Mouse (Mus musculus) bone marrow macrophage, adult 2 months (primary cell): ENCODE results near the gene Cartpt.

Source experiments
- CTCF ChIP-seq: IDR thresholded peaks from 2 replicates; pipeline ENCODE4 v1.5.1; 2012; ENCODE audit warnings: low read depth, mild to moderate bottlenecking, low read length, moderate library complexity
- POLR2A ChIP-seq: IDR thresholded peaks from 2 replicates; pipeline ENCODE4 v1.6.1; 2012; ENCODE audit warnings: mild to moderate bottlenecking, low read depth, low read length, borderline replicate concordance

DNA sequence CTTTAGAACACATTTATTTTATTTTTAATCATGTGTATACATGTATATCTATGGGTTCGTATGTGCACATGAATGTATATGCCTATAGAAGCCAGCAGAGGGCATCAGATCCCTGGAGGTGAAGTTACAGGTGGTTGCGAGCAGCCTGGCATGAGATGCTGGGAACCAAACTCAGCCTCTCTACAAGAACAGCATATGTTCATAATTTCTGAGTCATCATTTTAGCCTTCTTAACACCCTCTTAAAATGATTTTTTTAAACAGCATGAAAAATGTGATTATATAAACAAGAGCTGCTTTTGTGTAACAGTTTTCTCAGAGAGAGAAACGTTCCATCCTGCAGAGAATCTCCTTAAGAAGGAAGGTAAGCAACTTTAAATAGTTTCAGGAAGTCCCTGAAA lies 40.2 kb downstream of the Cartpt start:
- TF ChIP-seq CTCF (no peak), POLR2A (no peak)
